Mouse (Mus musculus) midbrain, embryonic 14.5 days (tissue): ENCODE measurements around the gene Shbg. TPM values are rescaled to one million over a fixed set of nuclear protein-coding genes. Genes with fewer than 3 reads are reported as not detected.

Experiments used
- ATAC-seq: fragments of 200-750 bp; cut with Nextera tagmentation; 2 replicates; pipeline ENCODE4 v1.8.0; 2017; ENCODE audit warnings: moderate number of reproducible peaks, moderate library complexity; ENCODE audit not compliant: low FRiP score, low TSS enrichment
- DNase-seq: peaks from one replicate; pipeline ENCODE4 v3.0.0-alpha.2; 2015
- H3K27ac ChIP-seq: fragments of 300-500 bp; sonication (generic); replicated peaks from 2 replicates; pipeline ENCODE4 v1.5.1; 2014; ENCODE audit warnings: mild to moderate bottlenecking, low read depth, low read length, moderate library complexity
- H3K27me3 ChIP-seq: fragments of 300-500 bp; sonication (generic); 2 replicates; pipeline ENCODE4 v1.6.1; 2014; ENCODE audit warnings: low read length, control low read depth, mixed read lengths; ENCODE audit not compliant: control insufficient read depth, insufficient read depth
- H3K36me3 ChIP-seq: fragments of 300-500 bp; sonication (generic); 2 replicates; pipeline ENCODE4 v1.6.1; 2014; ENCODE audit warnings: low read length, control low read depth; ENCODE audit not compliant: control insufficient read depth, insufficient read depth
- H3K4me1 ChIP-seq: fragments of 300-500 bp; sonication (generic); 2 replicates; pipeline ENCODE4 v1.6.1; 2014; ENCODE audit warnings: mild to moderate bottlenecking, antibody characterized with exemption, low read length, control low read depth; ENCODE audit not compliant: control insufficient read depth, insufficient read depth
- H3K4me2 ChIP-seq: fragments of 300-500 bp; sonication (generic); 2 replicates; pipeline ENCODE4 v1.6.1; 2014; ENCODE audit warnings: mild to moderate bottlenecking, low read length, moderate library complexity
- H3K4me3 ChIP-seq: fragments of 300-500 bp; sonication (generic); replicated peaks from 2 replicates; pipeline ENCODE4 v1.5.1; 2014; ENCODE audit warnings: low read depth, low read length
- H3K9ac ChIP-seq: fragments of 300-500 bp; sonication (generic); replicated peaks from 2 replicates; pipeline ENCODE4 v1.6.1; 2014; ENCODE audit warnings: mild to moderate bottlenecking, low read length, moderate library complexity
- H3K9me3 ChIP-seq: fragments of 300-500 bp; sonication (generic); 2 replicates; pipeline ENCODE4 v1.6.1; 2016; ENCODE audit warnings: low read length, control low read depth, mixed read lengths; ENCODE audit not compliant: control insufficient read depth
- WGBS: fragments of 180-500 bp; shearing (Covaris S2); extraction: QIAGEN DNeasy Blood & Tissue Kit; methylation state at CpG from one replicate; pipeline ENCODE4 v1.1.7; 2014; 5-methylcytosine and 5-hydroxymethylcytosine counted together
- polyA plus RNA-seq: library from polyadenylated mRNA; unstranded; fragments of >200 nt; fragmentation: Nextera tagmentation; extraction: Ambion mirVana; gene quantifications from 2 replicates; pipeline ENCODE4 v1.2.1, GENCODE M21; 2014

The Shbg gene
- polyA plus RNA-seq, 1 experiment from 2014 or later, result not detected

DNA sequence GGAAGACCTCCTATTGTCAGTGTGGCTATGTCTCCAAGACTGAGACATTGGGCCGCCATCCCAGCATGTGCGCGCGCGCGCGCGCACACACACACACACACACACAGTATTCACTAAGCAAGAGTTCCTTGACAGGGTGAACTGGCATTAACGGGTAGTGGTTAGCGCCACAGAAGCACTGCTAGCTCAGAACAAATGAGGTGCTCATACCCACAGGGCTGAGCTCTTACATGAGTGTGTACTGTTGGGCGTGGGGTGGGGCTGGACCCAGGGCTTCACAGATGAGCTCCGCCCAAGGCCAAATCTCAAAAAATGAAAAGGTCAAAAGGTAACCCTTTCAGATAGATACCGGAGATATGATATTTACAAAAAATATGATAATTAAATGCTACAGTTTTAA lies 32.8 kb downstream of the Shbg start:
- WGBS, result 96% methylated on average over 13 of the region's 13 CpGs
- DNase-seq (no peak), ATAC-seq (no peak)
- Histone ChIP-seq H3K4me2 (no peak overlapping the region), H3K9me3 (no peaks in the 10 kb centered on the region), H3K27me3 (no peaks in the 10 kb centered on the region), H3K36me3 (peaks cover 30% of the 10 kb centered on the region), H3K27ac (no peak overlapping the region), H3K4me3 (no peak overlapping the region), H3K4me1 (0 out of 2 replicates have a peak, but pooled peaks cover 6% of the 10 kb centered on the region), H3K9ac (no peak overlapping the region)

DNA sequence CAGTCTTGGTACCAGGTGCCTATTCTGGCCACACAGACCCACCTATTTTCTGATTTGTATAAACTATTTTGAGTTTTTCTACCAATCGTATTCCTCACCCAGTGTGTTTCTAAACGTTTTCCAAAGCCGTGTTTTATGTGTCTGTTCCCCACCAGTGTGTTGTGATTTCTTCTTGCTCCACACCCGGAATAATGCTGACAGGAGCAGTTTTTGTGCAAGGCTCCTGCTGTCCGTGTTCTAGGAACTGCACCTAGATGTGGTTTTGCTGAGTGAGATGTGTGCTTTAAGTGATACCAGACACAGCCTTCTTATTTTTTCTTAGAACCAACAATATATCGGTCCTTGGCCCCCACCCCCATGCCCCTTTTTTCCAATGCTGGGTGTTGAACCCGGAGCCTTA lies 33.7 kb downstream of the Shbg start:
- Histone ChIP-seq H3K4me3 (no peak overlapping the region), H3K27ac (no peak overlapping the region), H3K4me2 (no peak overlapping the region), H3K4me1 (0 out of 2 replicates have a peak, but pooled peaks cover 6% of the 10 kb centered on the region), H3K9ac (no peak overlapping the region), H3K36me3 (peaks cover 21% of the 10 kb centered on the region), H3K27me3 (no peaks in the 10 kb centered on the region), H3K9me3 (no peaks in the 10 kb centered on the region)
- no peak for DNase-seq
- 89% methylated on average over 7 of the region's 7 CpGs for WGBS
- ATAC-seq, result no peak

DNA sequence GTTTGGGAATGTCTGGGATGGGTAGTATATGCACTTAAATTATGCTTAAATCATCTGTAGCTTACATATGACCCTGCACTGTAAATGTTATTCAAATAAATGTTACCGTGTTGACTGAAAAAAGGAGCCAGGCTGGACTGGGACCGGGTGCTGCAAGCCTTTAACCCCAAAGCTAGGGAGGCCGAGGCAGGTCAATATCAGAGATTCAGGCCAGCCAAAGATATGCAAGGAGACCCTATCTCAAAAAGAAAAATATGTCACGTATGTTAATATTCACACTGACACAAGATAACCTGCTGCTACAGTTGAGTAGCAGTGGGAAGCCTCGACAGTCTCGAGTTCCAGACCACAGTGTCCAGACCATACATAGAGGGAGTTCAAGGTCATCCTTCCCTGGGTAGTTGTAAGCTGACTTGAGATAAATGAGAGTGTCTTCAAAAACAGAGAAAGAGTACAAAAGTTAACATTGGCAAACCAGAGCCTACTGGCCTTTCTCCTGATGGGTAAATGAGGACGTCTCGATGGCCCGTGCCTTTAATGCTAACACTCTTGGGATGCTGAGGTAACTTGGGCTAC lies 35.4 kb downstream of the Shbg start:
- peak overlapping the region; percentile 77; the same call in 1 of the 2 replicates for H3K9ac ChIP-seq
- H3K4me1 ChIP-seq, result peaks cover 20% of the 10 kb centered on the region
- DNase-seq (no peak), ATAC-seq (no peak)
- WGBS, result 59% methylated on average over 9 of the region's 9 CpGs
- peaks cover 4% of the 10 kb centered on the region for H3K36me3 ChIP-seq
- peak overlapping the region; percentile 79 for H3K4me3 ChIP-seq
- peak overlapping the region; percentile 90 for H3K4me2 ChIP-seq
- H3K27ac ChIP-seq, result no peak overlapping the region
- no peaks in the 10 kb centered on the region for H3K27me3 ChIP-seq
- no peaks in the 10 kb centered on the region for H3K9me3 ChIP-seq

DNA sequence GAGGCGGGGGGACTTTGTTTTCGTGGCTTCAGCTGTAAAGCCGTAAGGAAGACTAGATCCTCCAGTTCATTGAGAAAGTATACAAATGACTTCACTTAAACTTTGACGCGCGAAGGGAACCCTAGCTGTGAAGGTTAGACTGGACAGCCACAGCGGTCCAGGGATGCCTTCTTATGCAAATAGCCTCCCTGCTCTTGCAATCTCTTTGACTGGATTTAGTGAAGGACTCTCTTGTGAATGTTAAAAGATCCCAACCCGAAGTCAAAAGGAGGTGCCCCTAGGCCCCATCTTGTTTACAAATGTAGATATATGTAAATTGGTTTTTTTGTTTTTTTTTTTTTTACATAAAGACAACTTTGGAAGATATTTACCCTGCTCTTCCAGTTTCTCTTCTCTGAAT lies 35.9 kb downstream of the Shbg start:
- Histone ChIP-seq H3K27me3 (no peaks in the 10 kb centered on the region), H3K4me2 (peak overlapping the region; percentile 90), H3K4me3 (peak overlapping the region; percentile 79), H3K9me3 (no peaks in the 10 kb centered on the region), H3K9ac (peak overlapping the region; percentile 77), H3K4me1 (peaks cover 25% of the 10 kb centered on the region), H3K27ac (peak overlapping the region; percentile 94), H3K36me3 (peaks cover 4% of the 10 kb centered on the region; the same call in 1 of the 2 replicates)
- ATAC-seq (no peak), DNase-seq (peak; percentile 50)
- WGBS, result under 1% methylated on average over 8 of the region's 8 CpGs

DNA sequence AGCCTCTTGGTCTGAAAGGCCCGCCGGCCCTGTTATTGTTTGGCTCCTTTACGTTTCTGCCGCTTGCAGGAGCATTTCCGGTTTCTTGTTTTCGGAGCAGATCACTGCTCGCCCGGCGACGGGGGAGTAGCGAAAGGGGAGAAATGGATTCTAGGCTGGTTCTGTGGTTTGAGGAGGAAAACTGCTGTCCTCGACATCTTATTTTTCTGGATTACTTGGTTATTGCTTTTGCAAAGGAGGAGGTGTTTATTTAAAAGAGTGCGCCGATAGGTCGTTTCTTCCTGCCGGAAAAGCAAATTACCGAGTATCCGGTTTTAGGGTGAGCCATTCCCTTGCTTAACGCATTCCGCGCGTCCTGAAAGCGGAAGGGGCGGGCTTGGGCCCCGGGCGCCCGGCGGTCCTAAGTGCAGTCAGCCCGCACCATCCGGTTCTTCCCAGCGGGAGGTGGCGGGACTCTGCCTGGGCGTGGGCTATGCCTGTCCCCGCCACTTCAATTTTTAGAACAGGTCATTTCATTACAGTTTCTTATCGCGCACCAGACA lies 36.5 kb downstream of the Shbg start:
- H3K4me3 ChIP-seq, result peak overlapping the region; percentile 79
- peak overlapping the region; percentile 77 for H3K9ac ChIP-seq
- H3K27me3 ChIP-seq, result no peaks in the 10 kb centered on the region
- peaks cover 4% of the 10 kb centered on the region; the same call in 1 of the 2 replicates for H3K36me3 ChIP-seq
- peak; percentile 82 for ATAC-seq
- peaks cover 26% of the 10 kb centered on the region for H3K4me1 ChIP-seq
- H3K27ac ChIP-seq, result peak overlapping the region; percentile 94
- peak overlapping the region; percentile 90 for H3K4me2 ChIP-seq
- peak; percentile 97 for DNase-seq
- WGBS, result under 1% methylated on average over 36 of the region's 36 CpGs
- no peaks in the 10 kb centered on the region for H3K9me3 ChIP-seq

DNA sequence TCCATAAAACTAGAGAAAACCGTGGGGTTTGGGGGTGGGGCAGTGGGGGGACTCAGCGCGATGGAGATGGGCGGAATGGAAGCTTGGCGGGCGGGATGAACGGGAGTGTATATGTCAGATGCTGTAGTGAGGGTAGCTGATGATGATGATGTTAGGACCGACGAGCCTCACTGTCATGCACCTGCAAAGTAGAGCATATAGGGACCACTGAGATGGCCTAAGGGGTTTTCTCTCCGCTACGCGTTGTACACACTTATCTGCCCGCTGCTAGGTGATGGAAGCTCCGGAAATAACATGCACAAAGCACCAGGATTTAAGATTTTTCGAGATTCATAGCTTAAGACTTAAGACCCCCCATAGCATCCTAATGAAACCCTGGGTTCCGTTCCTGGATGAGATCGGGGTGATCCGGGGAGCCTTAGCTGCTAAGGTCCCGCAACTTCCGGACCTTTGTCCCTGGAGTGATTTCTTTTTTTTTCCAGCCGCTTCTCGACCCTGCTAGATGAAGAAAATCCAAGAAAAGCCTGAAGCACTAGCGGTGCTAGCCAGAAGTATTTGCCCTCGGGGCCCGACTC lies 37.0 kb downstream of the Shbg start:
- peaks cover 26% of the 10 kb centered on the region for H3K4me1 ChIP-seq
- H3K9me3 ChIP-seq, result no peaks in the 10 kb centered on the region
- ATAC-seq, result peak; percentile 13; the same call in 1 of the 2 replicates
- H3K4me2 ChIP-seq, result peak overlapping the region; percentile 90
- peak overlapping the region; percentile 94 for H3K27ac ChIP-seq
- DNase-seq, result peak; percentile 28
- H3K4me3 ChIP-seq, result peak overlapping the region; percentile 79
- peak overlapping the region; percentile 77 for H3K9ac ChIP-seq
- no peaks in the 10 kb centered on the region for H3K27me3 ChIP-seq
- peaks cover 4% of the 10 kb centered on the region; the same call in 1 of the 2 replicates for H3K36me3 ChIP-seq
- WGBS, result under 1% methylated on average over 25 of the region's 25 CpGs

DNA sequence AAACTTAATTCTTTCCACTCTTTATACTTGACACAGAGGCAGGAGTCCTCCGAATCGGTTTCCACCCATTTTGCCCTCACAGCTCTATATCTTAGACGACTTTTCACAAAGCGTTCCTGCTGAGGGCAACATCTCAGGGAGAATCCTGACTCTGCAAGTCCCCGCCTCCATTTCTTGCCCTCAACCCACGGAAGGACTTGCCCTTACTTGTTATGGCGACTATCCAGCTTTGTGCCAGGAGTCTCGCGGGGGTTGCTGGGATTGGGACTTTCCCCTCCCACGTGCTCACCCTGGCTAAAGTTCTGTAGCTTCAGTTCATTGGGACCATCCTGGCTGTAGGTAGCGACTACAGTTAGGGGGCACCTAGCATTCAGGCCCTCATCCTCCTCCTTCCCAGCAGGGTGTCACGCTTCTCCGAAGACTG lies 37.6 kb downstream of the Shbg start, which contains the start of the genes Wrap53 and Trp53:
TSS of gene Wrap53 (minus strand) at position 165 of the 424 bp plus-strand sequence.
TSS of gene Trp53 (plus strand) at position 269 of the 424 bp plus-strand sequence.
- H3K36me3 ChIP-seq, result peaks cover 6% of the 10 kb centered on the region; the same call in 1 of the 2 replicates
- H3K9ac ChIP-seq, result peak within 1 kb of the TSS; percentile 77
- H3K4me1 ChIP-seq, result peaks cover 26% of the 10 kb centered on the region
- no peaks in the 10 kb centered on the region for H3K27me3 ChIP-seq
- ATAC-seq (peak; percentile 62), DNase-seq (peak; percentile 96)
- H3K4me3 ChIP-seq, result peak within 1 kb of the TSS; percentile 79
- 0% methylated on average over 13 of the region's 13 CpGs for WGBS
- peak within 1 kb of the TSS; percentile 90 for H3K4me2 ChIP-seq
- H3K27ac ChIP-seq, result peak within 1 kb of the TSS; percentile 94
- no peaks in the 10 kb centered on the region for H3K9me3 ChIP-seq

DNA sequence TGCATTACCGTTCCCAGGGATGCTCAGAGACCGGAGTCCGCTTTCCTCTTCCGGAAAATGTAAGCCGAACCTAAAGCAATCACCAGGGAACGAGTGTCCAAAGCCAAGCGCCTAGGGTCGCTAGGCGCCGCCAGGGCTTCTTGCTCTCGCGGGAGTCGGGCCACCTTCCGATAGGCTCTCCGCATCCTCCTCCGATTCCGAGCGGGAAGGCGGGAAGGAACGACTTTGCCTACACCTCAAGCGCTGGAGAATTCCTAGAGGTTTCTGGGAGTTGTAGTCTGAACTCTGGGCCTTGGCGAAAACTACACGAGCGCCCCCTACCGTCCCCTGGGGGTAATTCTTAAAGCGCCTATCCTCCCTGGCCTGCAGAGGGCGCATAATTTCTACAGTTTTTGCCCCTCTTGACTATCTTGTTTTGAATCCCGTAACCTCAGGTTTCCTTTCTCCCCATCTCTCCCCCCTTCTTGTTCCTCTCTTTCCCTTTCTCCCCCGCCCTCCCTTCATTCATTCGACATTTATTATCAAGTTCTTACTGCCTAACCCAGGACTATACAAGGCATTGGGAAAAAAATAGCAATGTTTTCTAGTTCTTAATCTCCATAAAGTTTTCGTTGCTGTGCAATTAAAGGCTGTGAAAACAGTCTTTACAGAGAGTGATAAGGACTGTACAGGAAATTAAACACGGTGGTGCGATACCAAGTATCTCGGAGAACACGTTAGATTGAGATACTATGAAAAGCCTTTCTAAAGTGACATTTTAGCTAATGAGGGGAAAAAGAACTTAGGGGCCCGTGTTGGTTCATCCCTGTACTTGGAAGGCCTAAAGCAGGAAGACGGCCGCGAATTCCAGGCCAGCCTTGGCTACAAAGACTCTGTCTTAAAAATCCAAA lies 38.3 kb downstream of the Shbg start:
- Histone ChIP-seq H3K9me3 (no peaks in the 10 kb centered on the region), H3K36me3 (peaks cover 6% of the 10 kb centered on the region; the same call in 1 of the 2 replicates), H3K9ac (peak overlapping the region; percentile 75), H3K27ac (peak overlapping the region; percentile 94), H3K4me2 (peak overlapping the region; percentile 90), H3K27me3 (no peaks in the 10 kb centered on the region), H3K4me1 (peaks cover 26% of the 10 kb centered on the region), H3K4me3 (peak overlapping the region; percentile 79)
- WGBS, result 2% methylated on average over 39 of the region's 39 CpGs
- ATAC-seq (peak; percentile 87), DNase-seq (peak; percentile 99)
